ENCODE assay signal across 14 mouse cellular contexts in genomic region chr12:112870775-112871174, GRCm38 (mm10). TPM values are rescaled to one million over a fixed set of nuclear protein-coding genes. Genes with fewer than 3 reads are reported as not detected.
DNase-seq lines count a peak whose midpoint lies in the region; ATAC-seq and TF ChIP-seq lines count a peak whose summit lies in the region.
"Had no signal": no experiment of that assay in that cellular context is flagged by ENCODE, and none has a peak within 500 bp of the region (broad histone marks: within the 10 kb centered on the region; RNA-seq: fewer than 3 reads in every experiment).

No protein-coding gene starts in this region.

- peaks cover 17% of the 10 kb centered on the region for H3K4me1 ChIP-seq in kidney, embryonic 16.5 days (ENCODE audit: insufficient read depth, low read length)
- H3K4me1 ChIP-seq in intestine, embryonic 16.5 days (ENCODE audit: control insufficient read depth, insufficient read depth, low read length): peaks cover 27% of the 10 kb centered on the region
- peaks cover 55% of the 10 kb centered on the region for H3K4me1 ChIP-seq in thymus, adult 2 months (replicated peaks; ENCODE audit: control insufficient read depth, insufficient read depth, low read length)
- peaks cover 14% of the 10 kb centered on the region for H3K4me1 ChIP-seq in cerebellum, adult 2 months (ENCODE audit: control insufficient read depth, insufficient read depth, low read length)

- TF ChIP-seq POLR2A in thymus, adult 2 months (IDR thresholded peaks at IDR 0.05; ENCODE audit: control insufficient read depth, extremely low read depth, insufficient read depth, low read length, poor library complexity): peak; percentile 36; the same call in 1 of the 2 replicates
- TF ChIP-seq POLR2A in cerebellum, adult 2 months (IDR thresholded peaks at IDR 0.05; ENCODE audit: borderline replicate concordance, insufficient read depth, low read length): no peak

- 0 out of 2 replicates have a peak overlapping the region, but pooled peaks have one; percentile 6 for H3K9ac ChIP-seq in kidney, embryonic 16.5 days (replicated peaks; ENCODE audit: low read length)
- peak overlapping the region; percentile 39 for H3K9ac ChIP-seq in intestine, embryonic 16.5 days (ENCODE audit: low read depth, low read length)
- H3K9ac ChIP-seq: embryonic facial prominence, embryonic 12.5 days; liver, embryonic 13.5 days had no signal

- WGBS in kidney, embryonic 16.5 days: 43% methylated on average over 13 of the region's 13 CpGs
- WGBS in intestine, embryonic 16.5 days: 44% methylated on average over 13 of the region's 13 CpGs
- WGBS in thymus, adult 2 months: 12% methylated on average over 13 of the region's 13 CpGs
- 78% methylated on average over 13 of the region's 13 CpGs for WGBS in cerebellum, adult 2 months

- no peak for DNase-seq in kidney, postnatal 10 days
- DNase-seq in MEL-GATA-1-ER (ENCODE audit: extremely low read depth, low read depth): peak; percentile 60
- no peak for DNase-seq in thymus, adult 2 months
- no peak for DNase-seq in testis, postnatal 10 days (ENCODE audit: low spot score)
- DNase-seq in cerebellum, adult 2 months: no peak
- DNase-seq: cerebellum, adult 11-12 months; kidney, adult 2 months; liver, embryonic 13.5 days had no signal

- no peak for TF ChIP-seq CTCF in thymus, adult 2 months (IDR thresholded peaks at IDR 0.05; ENCODE audit: borderline replicate concordance, control insufficient read depth, extremely low read depth, insufficient read depth, low read length, poor library complexity)
- no peak for TF ChIP-seq CTCF in cerebellum, adult 2 months (IDR thresholded peaks at IDR 0.05; ENCODE audit: borderline replicate concordance, insufficient read depth, low read depth, low read length)

- H3K27ac ChIP-seq in kidney, embryonic 16.5 days (ENCODE audit: low read length): no peak overlapping the region
- H3K27ac ChIP-seq in intestine, embryonic 16.5 days (ENCODE audit: low read length): no peak overlapping the region; the same call in 1 of the 2 replicates
- peak overlapping the region; percentile 65 for H3K27ac ChIP-seq in thymus, adult 2 months (ENCODE audit: control insufficient read depth, insufficient read depth, low read length)
- no peak overlapping the region for H3K27ac ChIP-seq in cerebellum, adult 2 months (ENCODE audit: insufficient read depth, low read length)
- H3K27ac ChIP-seq: embryonic facial prominence, embryonic 12.5 days; liver, embryonic 13.5 days; midbrain, embryonic 10.5 days had no signal

- H3K36me3 ChIP-seq in kidney, embryonic 16.5 days (ENCODE audit: insufficient read depth, low read length): no peaks in the 10 kb centered on the region
- H3K36me3 ChIP-seq in intestine, embryonic 16.5 days (ENCODE audit: control insufficient read depth, insufficient read depth, low read length): no peaks in the 10 kb centered on the region
- H3K36me3 ChIP-seq in thymus, adult 2 months (ENCODE audit: control insufficient read depth, insufficient read depth, low read length): no peaks in the 10 kb centered on the region
- H3K36me3 ChIP-seq: embryonic facial prominence, embryonic 12.5 days; liver, embryonic 13.5 days; midbrain, embryonic 10.5 days had no signal

- no peaks in the 10 kb centered on the region for H3K9me3 ChIP-seq in kidney, embryonic 16.5 days (ENCODE audit: low read length)
- no peaks in the 10 kb centered on the region for H3K9me3 ChIP-seq in intestine, embryonic 16.5 days (ENCODE audit: control insufficient read depth, low read length)
- H3K9me3 ChIP-seq: embryonic facial prominence, embryonic 12.5 days; liver, embryonic 13.5 days; midbrain, embryonic 10.5 days had no signal

- H3K4me3 ChIP-seq in kidney, embryonic 16.5 days (ENCODE audit: low read length): no peak overlapping the region
- H3K4me3 ChIP-seq in intestine, embryonic 16.5 days (ENCODE audit: low read length): no peak overlapping the region
- 0 out of 2 replicates have a peak overlapping the region, but pooled peaks have one; percentile 2 for H3K4me3 ChIP-seq in thymus, adult 2 months (ENCODE audit: control insufficient read depth, insufficient read depth, low read length)
- H3K4me3 ChIP-seq in cerebellum, adult 2 months (replicated peaks; ENCODE audit: insufficient read depth, low read depth, low read length): no peak overlapping the region
- H3K4me3 ChIP-seq: embryonic facial prominence, embryonic 12.5 days; liver, embryonic 13.5 days; midbrain, embryonic 10.5 days had no signal

- peaks cover 25% of the 10 kb centered on the region for H3K27me3 ChIP-seq in kidney, embryonic 16.5 days (ENCODE audit: insufficient read depth, low read length)
- peaks cover 21% of the 10 kb centered on the region for H3K27me3 ChIP-seq in intestine, embryonic 16.5 days (replicated peaks; ENCODE audit: control insufficient read depth, insufficient read depth, low read length)
- no peaks in the 10 kb centered on the region for H3K27me3 ChIP-seq in thymus, adult 2 months (ENCODE audit: control insufficient read depth, insufficient read depth, low read length)
- H3K27me3 ChIP-seq in cerebellum, adult 2 months (ENCODE audit: control insufficient read depth, insufficient read depth, low read length): no peaks in the 10 kb centered on the region; the same call in 1 of the 2 replicates

- ATAC-seq in kidney, embryonic 16.5 days (ENCODE audit: low FRiP score, low TSS enrichment): no peak
- peak; percentile 29; the same call in 1 of the 2 replicates for ATAC-seq in intestine, embryonic 16.5 days
- no peak for ATAC-seq in cerebellum, adult (ENCODE audit: insufficient number of reproducible peaks, low FRiP score, low TSS enrichment)

- H3K4me2 ChIP-seq in kidney, embryonic 16.5 days (replicated peaks; ENCODE audit: low read depth, low read length): no peak overlapping the region
- H3K4me2 ChIP-seq in intestine, embryonic 16.5 days (ENCODE audit: low read depth, low read length): no peak overlapping the region
- H3K4me2 ChIP-seq: embryonic facial prominence, embryonic 12.5 days; liver, embryonic 13.5 days had no signal

RNA-seq across cellular contexts. Expression of gene Gpr132, which starts 2.7 kb away (rescaled TPM):
- 0.15 and 0.22 TPM in 2 replicates for polyA plus RNA-seq in kidney, embryonic 16.5 days (2015; fragmentation: Nextera tagmentation; extraction: Ambion mirVana)
- polyA plus RNA-seq in intestine, embryonic 16.5 days (2015; fragmentation: Nextera tagmentation; extraction: Ambion mirVana): 0.40 and 0.48 TPM in 2 replicates
- 256 and 265 TPM in 2 replicates for polyA plus RNA-seq in thymus, adult 2 months (2012; rRNA removed)
- 0.05 and 0.08 TPM in 2 replicates for polyA plus RNA-seq in cerebellum, adult 2 months (2012; rRNA removed)
- polyA plus RNA-seq: midbrain, embryonic 10.5 days; neural tube, embryonic 14.5 days had no signal

RNA-seq across cellular contexts. Expression of gene Cdca4, which starts 41.6 kb away (rescaled TPM):
- polyA plus RNA-seq in kidney, embryonic 16.5 days (2015; fragmentation: Nextera tagmentation; extraction: Ambion mirVana): 113 and 124 TPM in 2 replicates
- polyA plus RNA-seq in intestine, embryonic 16.5 days (2015; fragmentation: Nextera tagmentation; extraction: Ambion mirVana): 69.2 and 79.6 TPM in 2 replicates
- 124 and 126 TPM in 2 replicates for polyA plus RNA-seq in thymus, adult 2 months (2012; rRNA removed)
- 9.3 and 9.8 TPM in 2 replicates for polyA plus RNA-seq in cerebellum, adult 2 months (2012; rRNA removed)

RNA-seq across cellular contexts. Expression of gene Jag2, which starts 58.8 kb away (rescaled TPM):
- polyA plus RNA-seq in kidney, embryonic 16.5 days (2015; fragmentation: Nextera tagmentation; extraction: Ambion mirVana): 2.2 and 2.5 TPM in 2 replicates
- polyA plus RNA-seq in intestine, embryonic 16.5 days (2015; fragmentation: Nextera tagmentation; extraction: Ambion mirVana): 2.2 and 2.4 TPM in 2 replicates
- 58.7 and 61.5 TPM in 2 replicates for polyA plus RNA-seq in thymus, adult 2 months (2012; rRNA removed)
- 23.0 and 24.4 TPM in 2 replicates for polyA plus RNA-seq in cerebellum, adult 2 months (2012; rRNA removed)

Comparison
In these comparisons a context has a peak if more than half of its experiments do, and no peak if none do; other contexts are left out.
1. RNA of gene Gpr132, which starts 2.7 kb away (polyA plus RNA-seq): 256 to 265 TPM in thymus, adult 2 months; 0.40 to 0.48 TPM in intestine, embryonic 16.5 days, 0.15 to 0.22 TPM in kidney, embryonic 16.5 days and 0.05 to 0.08 TPM in cerebellum, adult 2 months; every median in the first group is over 100 times any median in the second.